11 mouse cellular contexts compared by ENCODE assay signal in the genomic region with DNA sequence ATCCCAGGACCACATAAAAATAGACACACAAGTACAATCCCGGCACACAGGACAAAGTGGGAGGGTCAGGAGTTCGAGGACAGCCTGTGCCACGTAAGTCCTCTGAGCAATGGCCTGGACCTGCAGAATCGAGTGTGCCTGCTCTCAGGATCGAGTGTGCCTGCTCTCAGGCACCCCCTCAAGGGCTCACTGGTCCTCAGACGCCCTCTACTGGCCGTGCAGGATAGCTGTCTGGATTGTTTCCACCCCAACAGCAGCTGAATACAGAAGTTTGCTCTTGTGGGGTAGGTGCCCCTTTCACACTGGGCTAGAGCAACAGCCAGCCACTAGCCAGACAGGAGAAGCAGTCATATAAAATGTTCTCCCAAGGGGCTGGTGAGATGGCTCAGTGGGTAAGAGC. TPM values are rescaled to one million over a fixed set of nuclear protein-coding genes. Genes with fewer than 3 reads are reported as not detected.
DNase-seq lines count a peak whose midpoint lies in the region; ATAC-seq and TF ChIP-seq lines count a peak whose summit lies in the region.
"Had no signal": no experiment of that assay in that cellular context is flagged by ENCODE, and none has a peak within 500 bp of the region (broad histone marks: within the 10 kb centered on the region; RNA-seq: fewer than 3 reads in every experiment).

No protein-coding gene starts in this region.

- 0 out of 2 replicates have a peak, but pooled peaks have one; percentile 31 for ATAC-seq in forebrain, embryonic 16.5 days
- no peak for ATAC-seq in forebrain, embryonic 11.5 days (replicated peaks; ENCODE audit: low FRiP score)
- ATAC-seq in midbrain, postnatal 0 days (ENCODE audit: low FRiP score): no peak
- no peak for ATAC-seq in midbrain, embryonic 15.5 days (replicated peaks)

- H3K4me3 ChIP-seq in forebrain, embryonic 16.5 days (replicated peaks; ENCODE audit: low read length): no peak overlapping the region
- no peak overlapping the region for H3K4me3 ChIP-seq in forebrain, embryonic 11.5 days (ENCODE audit: low read depth, low read length)
- H3K4me3 ChIP-seq in midbrain, postnatal 0 days (ENCODE audit: low read depth, low read length): no peak overlapping the region
- H3K4me3 ChIP-seq in midbrain, embryonic 15.5 days: no peak overlapping the region
- H3K4me3 ChIP-seq in embryonic facial prominence, embryonic 10.5 days: no peak overlapping the region
- H3K4me3 ChIP-seq: embryonic facial prominence, embryonic 15.5 days; limb, embryonic 12.5 days; neural tube, embryonic 12.5 days had no signal

- H3K27me3 ChIP-seq in forebrain, embryonic 16.5 days (replicated peaks; ENCODE audit: control insufficient read depth, insufficient read depth, low read length): no peaks in the 10 kb centered on the region
- H3K27me3 ChIP-seq in forebrain, embryonic 11.5 days (ENCODE audit: control insufficient read depth, insufficient read depth, low read length): no peaks in the 10 kb centered on the region
- no peaks in the 10 kb centered on the region for H3K27me3 ChIP-seq in midbrain, postnatal 0 days (ENCODE audit: insufficient read depth, low read length)
- no peaks in the 10 kb centered on the region for H3K27me3 ChIP-seq in midbrain, embryonic 15.5 days (replicated peaks)
- H3K27me3 ChIP-seq in embryonic facial prominence, embryonic 10.5 days (replicated peaks; ENCODE audit: low read depth, poor library complexity, severe bottlenecking): no peaks in the 10 kb centered on the region
- H3K27me3 ChIP-seq: embryonic facial prominence, embryonic 15.5 days; limb, embryonic 12.5 days; neural tube, embryonic 12.5 days had no signal

- TF ChIP-seq CTCF in midbrain, postnatal 0 days (IDR thresholded peaks at IDR 0.05): peak; percentile 64

- H3K27ac ChIP-seq in forebrain, embryonic 16.5 days (ENCODE audit: low read length): no peak overlapping the region
- no peak overlapping the region for H3K27ac ChIP-seq in forebrain, embryonic 11.5 days (ENCODE audit: low read depth, low read length)
- H3K27ac ChIP-seq in midbrain, postnatal 0 days (ENCODE audit: low read depth, low read length): no peak overlapping the region
- no peak overlapping the region for H3K27ac ChIP-seq in midbrain, embryonic 15.5 days
- no peak overlapping the region for H3K27ac ChIP-seq in embryonic facial prominence, embryonic 10.5 days (replicated peaks)
- H3K27ac ChIP-seq: embryonic facial prominence, embryonic 15.5 days; limb, embryonic 12.5 days; neural tube, embryonic 12.5 days had no signal

- H3K9me3 ChIP-seq in forebrain, embryonic 16.5 days (ENCODE audit: control insufficient read depth, low read length): no peaks in the 10 kb centered on the region
- no peaks in the 10 kb centered on the region for H3K9me3 ChIP-seq in forebrain, embryonic 11.5 days (ENCODE audit: control insufficient read depth, low read length)
- H3K9me3 ChIP-seq in midbrain, postnatal 0 days (ENCODE audit: low read length): no peaks in the 10 kb centered on the region
- no peaks in the 10 kb centered on the region for H3K9me3 ChIP-seq in midbrain, embryonic 15.5 days
- no peaks in the 10 kb centered on the region for H3K9me3 ChIP-seq in embryonic facial prominence, embryonic 10.5 days
- H3K9me3 ChIP-seq: embryonic facial prominence, embryonic 15.5 days; limb, embryonic 12.5 days; neural tube, embryonic 12.5 days had no signal

- DNase-seq in forebrain, embryonic 11.5 days (ENCODE audit: low spot score): no peak
- DNase-seq in midbrain, postnatal 0 days (ENCODE audit: low spot score): no peak
- peak; percentile 45 for DNase-seq in embryonic facial prominence, embryonic 10.5 days (ENCODE audit: low spot score)
- peak; percentile 31 for DNase-seq in thymus, postnatal 14 days
- DNase-seq in testis, postnatal 14 days (ENCODE audit: low spot score): no peak
- DNase-seq in lung, postnatal 36 days: no peak

- no peak overlapping the region for H3K9ac ChIP-seq in forebrain, embryonic 16.5 days (replicated peaks; ENCODE audit: low read depth, low read length)
- H3K9ac ChIP-seq in forebrain, embryonic 11.5 days (ENCODE audit: low read length): no peak overlapping the region
- no peak overlapping the region for H3K9ac ChIP-seq in midbrain, postnatal 0 days (replicated peaks; ENCODE audit: low read length, poor library complexity, severe bottlenecking)
- no peak overlapping the region for H3K9ac ChIP-seq in midbrain, embryonic 15.5 days
- H3K9ac ChIP-seq: embryonic facial prominence, embryonic 15.5 days; limb, embryonic 12.5 days; neural tube, embryonic 12.5 days had no signal

- WGBS in forebrain, embryonic 16.5 days: 41% methylated on average over 7 of the region's 7 CpGs
- WGBS in forebrain, embryonic 11.5 days: 51% methylated on average over 7 of the region's 7 CpGs
- 51% methylated on average over 7 of the region's 7 CpGs for WGBS in midbrain, postnatal 0 days
- WGBS in midbrain, embryonic 15.5 days: 50% methylated on average over 7 of the region's 7 CpGs
- WGBS in embryonic facial prominence, embryonic 10.5 days: 46% methylated on average over 7 of the region's 7 CpGs

- peaks cover 20% of the 10 kb centered on the region for H3K36me3 ChIP-seq in forebrain, embryonic 16.5 days (ENCODE audit: control insufficient read depth, insufficient read depth)
- H3K36me3 ChIP-seq in forebrain, embryonic 11.5 days (ENCODE audit: control insufficient read depth, insufficient read depth, low read length): no peaks in the 10 kb centered on the region; the same call in 1 of the 2 replicates
- peaks cover 60% of the 10 kb centered on the region for H3K36me3 ChIP-seq in midbrain, postnatal 0 days (ENCODE audit: insufficient read depth, low read length)
- peaks cover 46% of the 10 kb centered on the region for H3K36me3 ChIP-seq in midbrain, embryonic 15.5 days (replicated peaks)
- peaks cover 3% of the 10 kb centered on the region; the same call in 1 of the 2 replicates for H3K36me3 ChIP-seq in embryonic facial prominence, embryonic 10.5 days (replicated peaks)

- no peak overlapping the region for H3K4me2 ChIP-seq in forebrain, embryonic 16.5 days (ENCODE audit: low read length)
- H3K4me2 ChIP-seq in forebrain, embryonic 11.5 days (ENCODE audit: low read depth, low read length, severe bottlenecking): no peak overlapping the region
- no peak overlapping the region for H3K4me2 ChIP-seq in midbrain, postnatal 0 days (ENCODE audit: low read depth, low read length, poor library complexity, severe bottlenecking)
- no peak overlapping the region for H3K4me2 ChIP-seq in midbrain, embryonic 15.5 days
- H3K4me2 ChIP-seq: embryonic facial prominence, embryonic 15.5 days; limb, embryonic 12.5 days; neural tube, embryonic 12.5 days had no signal

- H3K4me1 ChIP-seq in forebrain, embryonic 16.5 days (replicated peaks; ENCODE audit: control insufficient read depth, insufficient read depth, low read length): no peaks in the 10 kb centered on the region; the same call in 1 of the 2 replicates
- no peaks in the 10 kb centered on the region for H3K4me1 ChIP-seq in forebrain, embryonic 11.5 days (replicated peaks; ENCODE audit: control insufficient read depth, insufficient read depth, low read length)
- H3K4me1 ChIP-seq in midbrain, postnatal 0 days (ENCODE audit: insufficient read depth, low read length): no peaks in the 10 kb centered on the region
- peaks cover 4% of the 10 kb centered on the region; the same call in 1 of the 2 replicates for H3K4me1 ChIP-seq in midbrain, embryonic 15.5 days
- peaks cover 28% of the 10 kb centered on the region for H3K4me1 ChIP-seq in embryonic facial prominence, embryonic 10.5 days
- H3K4me1 ChIP-seq: embryonic facial prominence, embryonic 15.5 days had no signal

RNA-seq across cellular contexts. Expression of a gene that starts 50.3 kb away (rescaled TPM):
- 1.8 and 2.0 TPM in 2 replicates for polyA plus RNA-seq in forebrain, embryonic 16.5 days (2015; fragmentation: Nextera tagmentation; extraction: Ambion mirVana)
- polyA plus RNA-seq in forebrain, embryonic 11.5 days (2014; fragmentation: Nextera tagmentation; extraction: Ambion mirVana): 0.55 and 0.89 TPM in 2 replicates
- 5.1 and 6.4 TPM in 2 replicates for total RNA-seq in midbrain, postnatal 0 days (2014; rRNA removed)
- polyA plus RNA-seq in midbrain, postnatal 0 days (2015; fragmentation: Nextera tagmentation; extraction: Ambion mirVana): 7.3 and 8.2 TPM in 2 replicates
- 3.8 and 3.9 TPM in 2 replicates for polyA plus RNA-seq in midbrain, embryonic 15.5 days (2015; fragmentation: Nextera tagmentation; extraction: Ambion mirVana)
- polyA plus RNA-seq in embryonic facial prominence, embryonic 10.5 days (2016; fragmentation: Nextera tagmentation; extraction: Ambion mirVana): 0.45 and 0.66 TPM in 2 replicates

Comparison
In these comparisons a context has a peak if more than half of its experiments do, and no peak if none do; other contexts are left out.
1. DNase-seq: peak in embryonic facial prominence, embryonic 10.5 days (single experiment) and thymus, postnatal 14 days (single experiment); none in forebrain, embryonic 11.5 days (single experiment), midbrain, postnatal 0 days (single experiment), testis, postnatal 14 days (single experiment) and lung, postnatal 36 days (single experiment).